Mouse (Mus musculus) urinary bladder, postnatal 4 days (tissue): Measurements from ENCODE around the gene Dot1l.

Source experiments
- DNase-seq, 2 experiments: peaks; one replicate each; pipeline ENCODE4 v3.0.0; 2021 to 2022; ENCODE audit warnings: low spot score in 2 of 2

The Dot1l gene

GRCm38 (mm10) chr10:80754594-80755290, at the start of gene Dot1l:
Dot1l (plus strand) TSS chr10:80755206.
- peak; percentile 98 to 99 for DNase-seq

GRCm38 (mm10) chr10:80705479-80705878, 49.5 kb upstream of the Dot1l start:
- DNase-seq, result no peak

GRCm38 (mm10) chr10:80710834-80711233, 44.2 kb upstream of the Dot1l start:
- no peak for DNase-seq

DNA sequence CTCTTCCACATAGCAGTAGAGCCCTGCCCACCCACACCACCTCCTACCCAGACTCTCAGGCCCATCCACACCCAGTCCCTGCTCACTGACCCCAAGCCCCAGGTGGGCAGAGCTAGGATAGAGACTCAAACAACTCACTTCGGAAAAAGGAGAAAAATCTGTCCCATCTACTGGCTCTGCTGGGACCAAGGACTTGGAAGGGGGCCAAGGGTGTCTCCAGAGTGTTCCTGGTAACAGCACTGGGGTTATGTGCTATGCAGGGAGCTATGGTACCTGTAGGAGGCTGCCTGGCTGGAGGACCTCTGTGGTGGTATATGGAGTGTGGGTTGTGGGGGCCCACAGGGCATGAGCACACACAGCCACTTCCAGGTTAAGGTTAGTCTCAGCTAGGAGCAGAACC, 37.7 kb upstream of the Dot1l start:
- no peak for DNase-seq

- DNase-seq, result no peak
These were observed 27.5 kb upstream of the Dot1l start for GRCm38 (mm10) chr10:80727369-80728127.

DNA sequence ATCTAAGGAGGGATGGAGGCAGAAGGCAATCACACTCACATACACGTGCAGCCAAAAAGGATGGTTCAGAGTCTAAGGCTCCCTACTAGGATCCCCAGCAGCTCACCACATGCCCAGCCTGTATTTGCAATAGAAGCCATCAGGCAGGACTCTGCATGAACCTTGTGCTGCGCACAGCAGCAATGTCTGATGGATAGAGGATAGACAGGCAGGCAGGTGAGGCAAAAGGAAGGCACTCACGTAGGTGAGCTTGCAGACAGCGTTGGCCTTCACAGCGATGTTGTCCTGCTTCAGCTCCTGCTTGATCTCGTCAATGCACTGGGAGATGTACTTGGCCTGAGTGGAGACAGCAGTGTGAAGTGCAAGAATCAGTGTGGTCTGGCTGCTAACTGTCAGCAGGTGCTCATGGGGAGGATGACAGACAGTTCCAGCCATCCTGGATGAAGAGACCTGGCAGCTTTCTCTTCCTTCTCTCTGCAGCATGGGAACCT, 22.4 kb upstream of the Dot1l start:
- DNase-seq, result no peak

GRCm38 (mm10) chr10:80736731-80737130, 18.3 kb upstream of the Dot1l start:
- no peak for DNase-seq

DNA sequence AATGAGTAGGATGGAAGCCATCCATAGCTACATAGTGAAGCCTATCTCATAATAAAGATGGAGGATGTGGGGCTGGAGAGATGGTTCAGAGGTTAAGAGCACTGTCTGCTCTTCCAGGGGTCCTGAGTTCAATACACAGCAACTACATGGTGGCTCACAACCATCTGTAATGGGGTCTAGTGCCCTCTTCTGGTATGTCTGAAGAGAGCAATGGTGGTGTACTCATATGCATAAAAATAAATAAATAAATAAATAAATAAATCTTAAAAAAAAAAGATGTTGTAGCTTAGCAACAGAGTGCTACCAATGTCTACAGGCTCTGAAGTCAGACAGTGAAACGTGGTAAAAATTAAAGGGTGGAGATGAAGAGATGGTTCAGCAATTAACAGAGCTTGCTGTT, 16.3 kb upstream of the Dot1l start:
- DNase-seq, result no peak

GRCm38 (mm10) chr10:80741146-80741545, 13.9 kb upstream of the Dot1l start:
- no peak for DNase-seq

DNA sequence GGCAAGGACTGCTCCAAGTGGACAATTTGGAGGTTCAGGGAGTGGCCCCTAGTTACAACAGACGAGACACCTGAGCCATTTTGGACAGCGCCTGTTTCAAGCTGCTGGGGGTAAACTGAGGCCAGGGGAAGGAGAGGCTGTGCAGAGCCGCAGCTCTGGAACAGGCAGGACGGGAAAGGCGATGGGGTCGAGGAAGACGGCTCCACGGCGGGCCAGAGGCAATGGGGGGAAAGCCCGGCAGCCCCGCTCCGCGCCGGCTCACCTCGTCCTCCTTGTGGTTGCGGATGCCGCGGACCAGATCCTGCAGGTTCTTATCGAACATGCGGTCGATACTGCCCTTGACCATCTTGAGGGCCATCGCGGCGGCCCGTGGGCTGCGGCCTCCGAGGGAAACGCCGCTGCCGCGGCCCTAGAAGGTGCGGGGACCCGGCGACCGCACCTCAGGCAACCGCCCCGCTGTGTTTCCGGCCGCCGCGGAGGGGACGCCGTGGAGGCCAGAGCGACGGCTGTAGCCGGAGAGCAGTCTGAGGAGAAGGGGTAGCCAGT, 13.3 kb upstream of the Dot1l start:
- DNase-seq, result no peak

DNA sequence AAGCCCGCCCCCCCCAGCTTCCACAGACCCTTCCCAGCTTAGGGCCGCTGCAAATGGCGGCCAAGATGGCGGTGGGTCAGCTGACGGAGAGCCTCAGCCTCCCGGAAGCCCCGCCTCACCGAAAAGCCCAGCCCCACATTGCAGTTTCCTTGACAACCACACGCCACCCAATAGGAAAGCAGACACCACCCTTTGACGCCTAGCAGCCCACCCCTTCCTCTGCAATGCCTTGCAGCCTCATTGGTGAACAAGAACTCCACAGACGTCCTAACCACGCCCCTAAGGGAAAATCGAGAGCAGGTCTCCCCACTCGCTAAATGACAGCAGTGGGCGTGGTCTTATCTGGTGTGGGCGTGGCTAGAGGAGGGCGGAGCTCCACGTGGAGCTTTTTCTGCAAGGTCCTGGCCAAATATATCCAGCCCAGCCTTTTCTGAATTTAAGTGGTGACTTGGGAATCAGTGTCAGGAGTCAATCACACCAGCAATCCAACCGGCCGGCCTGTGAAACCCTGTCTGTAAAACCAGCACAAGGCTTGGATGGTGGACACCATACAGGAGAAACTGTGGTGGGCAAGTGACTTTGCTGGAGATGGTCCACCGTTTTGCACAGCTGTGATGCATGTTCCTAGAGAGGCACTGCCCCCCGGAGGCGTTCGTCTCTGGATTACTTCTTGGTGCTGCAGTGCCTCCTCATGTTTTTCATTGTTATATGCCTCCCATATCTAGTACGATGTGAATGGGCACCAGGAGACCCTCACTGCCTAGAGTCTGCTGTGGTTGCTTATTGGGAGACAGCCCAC, 12.6 kb upstream of the Dot1l start, which contains the start of gene Ap3d1:
TSS of gene Ap3d1 (minus strand) at position 85 of the 799 bp plus-strand sequence.
- DNase-seq, result peak; percentile 97 to 98

- DNase-seq, result peak in 1 of 2 experiments; percentile 65
These were observed 10.7 kb upstream of the Dot1l start for GRCm38 (mm10) chr10:80744262-80744661.

DNA sequence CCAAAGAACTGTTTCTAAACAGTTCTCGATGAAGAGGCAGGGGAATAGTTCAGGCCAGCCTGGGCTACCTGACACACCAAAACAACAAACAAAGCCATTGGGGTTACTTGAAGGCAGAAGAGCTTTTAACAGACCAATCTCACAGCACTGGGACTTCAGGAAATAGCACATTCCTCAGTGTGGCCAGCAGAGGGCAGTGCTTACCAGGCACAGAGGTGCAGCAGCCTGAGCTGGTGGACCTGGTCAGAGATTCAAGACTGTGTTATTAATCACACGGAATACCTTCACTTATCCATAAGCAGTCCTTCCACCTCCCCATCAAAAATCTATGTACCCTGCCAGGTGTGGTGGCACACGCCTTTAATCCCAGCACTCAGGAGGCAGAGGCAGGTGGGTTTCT, 7.6 kb upstream of the Dot1l start:
- DNase-seq, result peak; percentile 65 to 81

- DNase-seq, result peak in 1 of 2 experiments; percentile 70
These were observed 6.4 kb upstream of the Dot1l start for GRCm38 (mm10) chr10:80748609-80749008.

DNA sequence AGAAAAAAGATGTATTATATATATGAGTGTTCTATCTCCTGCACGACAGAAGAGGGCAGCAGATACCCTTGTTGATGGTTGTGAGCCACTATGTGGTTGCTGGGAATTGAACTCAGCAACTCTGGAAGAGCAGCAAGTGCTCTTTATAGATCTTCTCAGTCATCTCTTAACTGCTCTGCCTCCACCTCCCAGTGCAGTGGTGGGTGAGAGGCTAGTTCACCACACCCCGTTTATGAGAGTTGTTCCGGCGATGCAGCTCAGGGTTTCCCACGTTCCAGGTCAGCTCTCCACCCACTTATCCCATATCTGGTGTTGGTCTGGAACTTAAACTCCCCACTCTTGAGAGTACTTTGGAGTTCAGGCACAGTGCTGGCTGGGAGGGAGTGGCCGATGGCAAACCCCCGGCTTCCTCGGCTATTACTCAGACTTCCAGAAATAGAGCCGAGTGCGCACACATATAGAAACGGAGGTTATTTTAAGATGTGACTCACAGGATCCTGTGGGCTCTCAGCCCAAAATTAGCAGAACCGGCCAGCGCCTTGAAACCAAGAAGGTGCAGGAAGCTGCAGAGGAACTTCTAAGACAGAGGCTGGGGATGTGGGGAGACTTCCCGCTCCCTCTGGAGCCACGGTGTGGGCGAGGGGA, 3.7 kb upstream of the Dot1l start:
- DNase-seq, result peak in 1 of 2 experiments; percentile 44

DNA sequence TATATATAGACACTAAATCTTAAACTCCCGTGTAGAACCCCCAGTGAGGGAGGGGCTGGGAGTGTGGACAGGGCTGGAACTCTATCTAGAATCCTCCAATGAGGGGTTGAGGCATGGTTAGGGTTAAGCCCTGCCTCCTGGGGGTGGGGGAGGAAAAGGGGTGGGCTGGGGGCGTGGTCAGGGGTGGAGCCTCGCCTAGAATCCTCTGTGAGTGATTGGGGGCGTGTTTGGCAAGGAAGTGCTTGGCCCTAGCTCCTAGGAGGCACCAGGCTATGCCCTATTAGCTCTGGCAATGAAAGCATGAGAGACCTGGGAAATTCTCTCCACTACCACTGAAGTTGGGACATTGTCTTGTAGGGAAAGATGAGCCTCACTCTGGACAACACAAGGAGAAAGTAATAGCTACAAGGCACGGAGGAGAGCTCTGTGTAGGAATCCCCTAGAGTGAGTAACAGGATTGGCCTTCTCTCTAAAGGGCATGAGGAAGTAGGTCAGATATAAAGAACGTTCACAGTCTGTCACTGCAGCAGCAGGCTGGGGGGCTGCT, 2.9 kb upstream of the Dot1l start:
- DNase-seq, result peak; percentile 73 to 85

DNA sequence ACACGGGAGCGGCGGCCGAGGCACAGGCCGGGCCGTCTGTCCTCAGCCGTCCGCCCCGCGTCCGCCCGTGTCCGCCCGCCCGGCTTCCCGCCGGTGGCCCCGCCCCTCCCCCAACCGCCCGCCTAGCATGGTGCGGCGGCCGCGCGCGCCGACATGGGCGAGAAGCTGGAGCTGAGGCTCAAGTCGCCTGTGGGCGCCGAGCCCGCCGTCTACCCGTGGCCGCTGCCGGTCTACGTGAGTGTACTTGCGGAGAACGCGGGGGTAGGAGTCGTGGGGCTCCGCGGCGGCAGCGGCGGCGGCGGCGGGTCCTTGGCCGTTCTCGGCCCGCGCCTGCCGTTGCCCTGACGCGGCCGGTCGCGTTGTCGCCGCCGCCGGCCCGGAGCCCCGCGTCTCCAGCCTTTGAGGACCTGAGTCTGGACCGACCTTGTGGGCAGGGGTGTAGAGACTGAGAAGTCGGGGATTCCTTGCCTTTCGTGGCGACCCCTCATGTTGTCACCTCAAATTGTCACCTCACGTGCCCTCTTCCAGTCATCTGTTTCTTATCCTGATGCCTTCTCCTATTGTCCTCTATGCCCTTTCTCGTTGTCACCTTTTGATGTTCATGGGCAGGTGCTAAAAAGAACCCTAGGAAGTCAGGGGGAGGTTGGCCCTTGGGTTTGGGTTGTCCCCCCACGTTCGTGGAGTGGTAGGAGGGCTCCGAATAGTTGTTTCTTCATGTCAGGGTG, 447 bp downstream of the Dot1l start:
- no peak for DNase-seq

DNA sequence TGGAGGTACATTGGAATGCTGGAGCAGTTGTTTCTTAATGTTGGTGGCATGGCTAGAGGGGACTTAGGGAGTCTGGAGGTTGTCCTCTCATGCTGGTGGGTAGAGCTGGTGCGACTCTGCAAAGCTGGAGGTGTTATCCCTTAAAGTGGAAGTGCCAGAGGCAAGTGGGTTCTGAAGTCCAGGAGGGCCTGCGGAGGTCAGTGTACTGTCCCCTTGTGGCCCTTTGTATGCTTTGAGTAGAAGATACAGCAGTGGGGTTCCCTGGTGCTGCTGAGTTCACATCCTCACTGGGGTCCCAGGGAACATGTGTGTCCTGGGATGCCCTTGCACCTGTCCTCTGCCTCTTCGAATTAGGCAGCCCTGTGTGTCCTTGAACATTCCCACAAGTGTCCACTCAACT, 1.1 kb downstream of the Dot1l start:
- DNase-seq, result no peak

DNA sequence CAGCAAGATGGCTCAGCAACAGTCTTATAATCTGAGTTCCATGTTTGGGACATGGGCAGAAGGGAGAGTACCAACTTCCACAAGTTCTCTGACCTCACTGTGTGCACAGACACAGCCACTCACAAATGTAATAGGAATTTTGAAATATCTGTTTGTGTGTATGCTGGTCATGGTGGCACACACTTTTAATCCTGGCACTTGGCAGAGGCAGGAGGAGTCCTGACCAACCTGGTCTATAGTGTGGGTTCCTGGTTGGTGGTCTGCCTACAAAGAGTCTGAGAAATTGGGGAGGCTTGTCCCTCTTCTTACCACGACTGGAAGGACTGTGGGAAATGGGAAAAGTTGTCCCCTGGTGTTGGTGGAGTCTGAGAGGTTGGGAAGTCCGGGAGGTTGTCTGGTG, 1.5 kb downstream of the Dot1l start:
- no peak for DNase-seq

DNA sequence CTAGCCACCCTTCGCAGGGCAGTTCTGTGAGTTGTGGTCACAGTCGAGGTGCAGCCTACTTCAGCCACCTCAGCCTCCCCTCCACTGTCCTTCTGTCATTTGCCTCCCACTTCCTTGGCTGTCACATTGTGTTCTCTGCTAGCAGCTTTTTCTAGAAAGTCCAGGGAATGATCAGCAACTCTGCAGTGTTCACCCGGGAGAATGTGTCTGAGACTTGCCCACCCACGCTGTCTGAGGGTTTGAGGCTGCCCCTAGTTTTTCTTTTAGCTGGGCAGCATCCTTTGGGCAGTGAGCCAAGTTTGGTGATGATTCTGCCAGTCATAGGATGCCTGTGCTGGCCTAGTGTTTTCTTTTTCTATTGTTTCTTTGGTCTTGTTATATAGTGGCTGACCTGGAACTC, 2.0 kb downstream of the Dot1l start:
- no peak for DNase-seq
